Mouse (Mus musculus) testis, postnatal 10 days (tissue): ENCODE measurements at regions not wholly inside any gene's neighbourhood (a gene's known extent, or its start where the extent isn't known, plus 50 kb on each side); places are given as distances from the start of the nearest gene placed in this dataset.

Source experiments
- DNase-seq: peaks from one replicate; pipeline ENCODE4 v3.0.0; 2021; ENCODE audit warnings: low spot score

GRCm38 (mm10) chr1:35926191-35927048 is 141.8 kb upstream of the Hs6st1 start:
- DNase-seq = peak; percentile 81

GRCm38 (mm10) chr1:35927049-35927415 is 141.2 kb upstream of the Hs6st1 start:
- DNase-seq = no peak

GRCm38 (mm10) chr1:35930351-35930750 is 137.8 kb upstream of the Hs6st1 start:
- no peak for DNase-seq

- no peak for DNase-seq
These were observed 137.1 kb upstream of the Hs6st1 start for GRCm38 (mm10) chr1:35931056-35931455.

- no peak for DNase-seq
These were observed 134.7 kb upstream of the Hs6st1 start for GRCm38 (mm10) chr1:35933511-35933910.

- no peak for DNase-seq
These were observed 133.0 kb upstream of the Hs6st1 start for GRCm38 (mm10) chr1:35935099-35935651.

GRCm38 (mm10) chr1:35936362-35937093 is 131.7 kb upstream of the Hs6st1 start:
- no peak for DNase-seq

- DNase-seq = no peak
These were observed 128.0 kb upstream of the Hs6st1 start for GRCm38 (mm10) chr1:35940236-35940635.

GRCm38 (mm10) chr1:35941642-35942077 is 126.5 kb upstream of the Hs6st1 start:
- DNase-seq = no peak

GRCm38 (mm10) chr1:35942222-35942621 is 126.0 kb upstream of the Hs6st1 start:
- DNase-seq = no peak

GRCm38 (mm10) chr1:35943800-35944199 is 124.4 kb upstream of the Hs6st1 start:
- DNase-seq = no peak

GRCm38 (mm10) chr1:35944376-35944775 is 123.8 kb upstream of the Hs6st1 start:
- no peak for DNase-seq

- DNase-seq = no peak
These were observed 123.4 kb upstream of the Hs6st1 start for GRCm38 (mm10) chr1:35944849-35945248.

GRCm38 (mm10) chr1:35945596-35945995 is 122.6 kb upstream of the Hs6st1 start:
- no peak for DNase-seq

GRCm38 (mm10) chr1:35948104-35948503 is 120.1 kb upstream of the Hs6st1 start:
- no peak for DNase-seq

- DNase-seq = no peak
These were observed 117.1 kb upstream of the Hs6st1 start for GRCm38 (mm10) chr1:35951082-35951481.

GRCm38 (mm10) chr1:35953721-35954120 is 114.5 kb upstream of the Hs6st1 start:
- no peak for DNase-seq

- no peak for DNase-seq
These were observed 110.5 kb upstream of the Hs6st1 start for GRCm38 (mm10) chr1:35957425-35958372.

- no peak for DNase-seq
These were observed 108.5 kb upstream of the Hs6st1 start for GRCm38 (mm10) chr1:35959729-35960128.

GRCm38 (mm10) chr1:35960844-35961243 is 107.4 kb upstream of the Hs6st1 start:
- DNase-seq = no peak

GRCm38 (mm10) chr1:35961923-35962322 is 106.3 kb upstream of the Hs6st1 start:
- DNase-seq = no peak

GRCm38 (mm10) chr1:35968489-35968888 is 99.7 kb upstream of the Hs6st1 start:
- no peak for DNase-seq
